8 mouse cellular contexts compared by ENCODE assay signal in the genomic region with DNA sequence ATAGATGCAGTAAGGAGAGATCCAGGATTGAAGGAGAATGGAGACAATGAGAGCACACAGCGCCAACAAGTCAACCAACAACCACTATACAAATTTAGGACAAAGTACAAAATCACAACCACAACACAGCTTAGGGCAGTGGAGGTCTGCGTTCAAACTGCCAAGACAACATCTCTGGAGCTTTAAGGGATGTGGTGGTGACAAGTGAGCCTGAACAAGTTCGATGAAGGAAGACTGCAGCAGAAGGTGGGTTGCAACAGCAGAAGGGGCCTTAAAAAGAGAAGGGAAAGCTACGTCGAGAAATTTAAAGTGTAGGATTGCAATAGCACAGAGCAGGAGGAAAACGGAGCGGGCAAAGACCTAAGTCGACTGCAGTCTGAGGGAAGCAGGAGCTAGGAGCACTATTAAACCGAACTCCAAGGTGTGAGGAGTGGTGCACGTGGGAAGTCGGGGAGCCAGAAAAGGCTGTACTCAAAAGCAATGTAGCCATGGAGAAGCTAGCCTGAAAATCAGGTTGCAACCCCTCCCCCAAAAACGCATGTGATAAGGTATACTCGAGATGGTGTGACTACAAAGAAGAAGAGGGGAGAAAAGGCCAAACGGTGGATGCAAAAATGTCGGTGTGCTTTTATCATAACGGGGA. TPM values are rescaled to one million over a fixed set of nuclear protein-coding genes. Genes with fewer than 3 reads are reported as not detected.
DNase-seq lines count a peak whose midpoint lies in the region; ATAC-seq and TF ChIP-seq lines count a peak whose summit lies in the region.

No protein-coding gene starts in this region.

- H3K4me3 ChIP-seq in lung, adult 2 months (replicated peaks; ENCODE audit: extremely low read depth, low read depth, low read length): peak overlapping the region; percentile 78
- peak overlapping the region; percentile 81 for H3K4me3 ChIP-seq in cerebellum, adult 2 months (replicated peaks; ENCODE audit: insufficient read depth, low read depth, low read length)
- H3K4me3 ChIP-seq in kidney, postnatal 0 days (replicated peaks; ENCODE audit: low read depth, low read length): peak overlapping the region; percentile 72
- H3K4me3 ChIP-seq in liver, embryonic 16.5 days (ENCODE audit: low read depth, low read length): peak overlapping the region; percentile 91

- no peak overlapping the region for H3K27ac ChIP-seq in cerebellum, adult 2 months (ENCODE audit: insufficient read depth, low read length)
- peak overlapping the region; percentile 50; the same call in 1 of the 2 replicates for H3K27ac ChIP-seq in kidney, postnatal 0 days
- H3K27ac ChIP-seq in liver, embryonic 16.5 days (ENCODE audit: low read length): peak overlapping the region; percentile 84

- 5% methylated on average over 16 of the region's 16 CpGs for WGBS in lung, adult 2 months
- WGBS in cerebellum, adult 2 months: 2% methylated on average over 16 of the region's 16 CpGs
- WGBS in kidney, postnatal 0 days: 4% methylated on average over 16 of the region's 16 CpGs
- 5% methylated on average over 16 of the region's 16 CpGs for WGBS in liver, embryonic 16.5 days (ENCODE audit: insufficient replicate concordance)

- TF ChIP-seq POLR2A in lung, adult 2 months (IDR thresholded peaks at IDR 0.05; ENCODE audit: borderline replicate concordance, extremely low read depth, low read depth, low read length): no peak
- TF ChIP-seq POLR2A in cerebellum, adult 2 months (IDR thresholded peaks at IDR 0.05; ENCODE audit: borderline replicate concordance, insufficient read depth, low read length): no peak

- no peaks in the 10 kb centered on the region for H3K27me3 ChIP-seq in cerebellum, adult 2 months (ENCODE audit: control insufficient read depth, insufficient read depth, low read length)
- H3K27me3 ChIP-seq in kidney, postnatal 0 days (ENCODE audit: insufficient read depth, low read length): no peaks in the 10 kb centered on the region
- no peaks in the 10 kb centered on the region for H3K27me3 ChIP-seq in liver, embryonic 16.5 days (ENCODE audit: control insufficient read depth, insufficient read depth, low read depth, low read length)

- peaks cover 12% of the 10 kb centered on the region for H3K4me1 ChIP-seq in lung, adult 2 months (ENCODE audit: control insufficient read depth, insufficient read depth, low read length)
- peaks cover 6% of the 10 kb centered on the region for H3K4me1 ChIP-seq in cerebellum, adult 2 months (ENCODE audit: control insufficient read depth, insufficient read depth, low read length)
- peaks cover 11% of the 10 kb centered on the region for H3K4me1 ChIP-seq in kidney, postnatal 0 days (replicated peaks; ENCODE audit: insufficient read depth, low read length)
- peaks cover 10% of the 10 kb centered on the region for H3K4me1 ChIP-seq in liver, embryonic 16.5 days (ENCODE audit: control insufficient read depth, low read depth, low read length)

- no peaks in the 10 kb centered on the region for H3K36me3 ChIP-seq in kidney, postnatal 0 days (ENCODE audit: insufficient read depth, low read length)
- H3K36me3 ChIP-seq in liver, embryonic 16.5 days (ENCODE audit: control insufficient read depth, insufficient read depth): no peaks in the 10 kb centered on the region

- no peak for TF ChIP-seq CTCF in lung, adult 2 months (IDR thresholded peaks at IDR 0.05; ENCODE audit: insufficient read depth, low read length)
- no peak for TF ChIP-seq CTCF in cerebellum, adult 2 months (IDR thresholded peaks at IDR 0.05; ENCODE audit: borderline replicate concordance, insufficient read depth, low read depth, low read length)
- no peak for TF ChIP-seq CTCF in kidney, postnatal 0 days (IDR thresholded peaks at IDR 0.05; ENCODE audit: low read depth)

- ATAC-seq in kidney, postnatal 0 days (replicated peaks; ENCODE audit: low FRiP score, low read depth): no peak
- ATAC-seq in liver, embryonic 16.5 days (ENCODE audit: low read depth): no peak

- H3K9ac ChIP-seq in kidney, postnatal 0 days (ENCODE audit: low read depth, low read length): peak overlapping the region; percentile 87
- H3K9ac ChIP-seq in liver, embryonic 16.5 days (ENCODE audit: low read depth, low read length): peak overlapping the region; percentile 89

- no peaks in the 10 kb centered on the region for H3K9me3 ChIP-seq in kidney, postnatal 0 days (replicated peaks; ENCODE audit: low read length)
- H3K9me3 ChIP-seq in liver, embryonic 16.5 days (replicated peaks; ENCODE audit: control insufficient read depth, low read length): no peaks in the 10 kb centered on the region

- DNase-seq in lung, adult 2 months: peak; percentile 28
- DNase-seq in lung, postnatal 36 days: no peak
- DNase-seq in cerebellum, adult 2 months: peak; percentile 23 to 25
- peak; percentile 11 to 13 for DNase-seq in frontal cortex, postnatal 14 days (ENCODE audit: low spot score in 2 of 2)
- DNase-seq in kidney, postnatal 0 days (ENCODE audit: low spot score): no peak
- peak; percentile 55 to 60 for DNase-seq in right cerebral cortex, postnatal 10 days (ENCODE audit: low spot score in 2 of 2)
- DNase-seq in urinary bladder, adult 2 months (ENCODE audit: low spot score): no peak

- H3K4me2 ChIP-seq in kidney, postnatal 0 days (ENCODE audit: low read length): peak overlapping the region; percentile 86
- H3K4me2 ChIP-seq in liver, embryonic 16.5 days (ENCODE audit: low read depth, low read length): peak overlapping the region; percentile 96

RNA-seq across cellular contexts. Expression of gene Snx27, which starts 1.3 kb away (rescaled TPM):
- polyA plus RNA-seq in lung, adult 2 months (2012; rRNA removed): 7.8 and 10.8 TPM in 2 replicates
- 55.9 and 58.6 TPM in 2 replicates for polyA plus RNA-seq in cerebellum, adult 2 months (2012; rRNA removed)
- polyA plus RNA-seq in kidney, postnatal 0 days (2015; fragmentation: Nextera tagmentation; extraction: Ambion mirVana): 33.4 and 39.1 TPM in 2 replicates
- polyA plus RNA-seq in liver, embryonic 16.5 days (2015; fragmentation: Nextera tagmentation; extraction: Ambion mirVana): 10.2 and 12.3 TPM in 2 replicates
- 20.6 and 22.3 TPM in 2 replicates for polyA plus RNA-seq in urinary bladder, adult 2 months (2012; rRNA removed)

Comparison
In these comparisons a context has a peak if more than half of its experiments do, and no peak if none do; other contexts are left out.
1. DNase-seq: peak in lung, adult 2 months (single experiment), cerebellum, adult 2 months (2 of 2), frontal cortex, postnatal 14 days (2 of 2) and right cerebral cortex, postnatal 10 days (2 of 2); none in lung, postnatal 36 days (single experiment), kidney, postnatal 0 days (single experiment) and urinary bladder, adult 2 months (single experiment).
2. Peak in every context shown above with its lines, with median percentiles within 50 percentile points of each other: H3K4me3 ChIP-seq.